Mouse (Mus musculus): ENCODE measurements around the gene Brpf3. TPM values are rescaled to one million over a fixed set of nuclear protein-coding genes. Genes with fewer than 3 reads are reported as not detected.

The Brpf3 gene
- 45.2 and 45.6 TPM in 2 replicates for polyA plus RNA-seq (2012; rRNA removed)

DNA sequence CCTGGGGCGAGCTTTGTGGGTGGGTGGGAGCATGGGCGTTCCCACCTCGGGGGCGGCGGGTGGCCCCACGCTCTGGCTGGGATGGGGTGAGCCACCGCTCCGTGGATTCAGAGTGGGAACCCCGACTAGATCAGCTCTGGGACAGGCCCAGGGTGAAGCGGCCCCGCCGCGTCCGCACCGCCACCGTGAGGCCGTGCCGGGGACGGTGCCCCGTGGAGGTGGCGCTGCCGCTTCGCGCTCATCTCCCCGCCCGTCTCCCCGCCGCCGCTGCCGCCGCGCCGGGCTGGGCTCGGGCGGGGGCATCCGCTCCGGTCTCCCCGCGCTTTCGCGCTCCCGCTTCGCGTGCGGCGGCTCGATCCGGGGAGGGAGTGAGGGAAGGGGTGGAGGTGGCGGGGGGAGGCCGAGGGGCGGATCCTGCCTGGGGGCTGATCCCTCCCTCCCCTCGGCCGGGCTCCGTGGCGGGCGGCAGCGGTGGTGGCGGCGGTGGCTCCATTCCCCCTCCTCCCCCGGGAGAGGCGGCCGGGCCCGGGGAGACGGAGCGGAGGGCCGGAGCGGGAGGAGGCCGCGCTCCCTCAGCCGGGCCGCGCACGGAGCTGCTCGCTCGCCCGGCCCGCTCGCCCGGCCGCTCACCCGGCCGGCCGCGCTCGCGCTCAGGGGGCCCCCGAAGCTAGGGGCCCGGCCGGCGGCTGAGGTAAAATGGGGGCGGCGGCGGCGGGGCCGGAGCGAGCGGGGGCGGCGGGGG is at the start of gene Brpf3:
Gene Brpf3 (plus strand): TSS at position 420 of the 742 bp plus-strand sequence.
- TF ChIP-seq CTCF (IDR thresholded peaks at IDR 0.05; ENCODE audit: extremely low read depth, insufficient read depth, low read length) (no peak), POLR2A (IDR thresholded peaks at IDR 0.05; ENCODE audit: extremely low read depth, insufficient read depth, low read length) (peak; percentile 27; the same call in 1 of the 2 replicates)

DNA sequence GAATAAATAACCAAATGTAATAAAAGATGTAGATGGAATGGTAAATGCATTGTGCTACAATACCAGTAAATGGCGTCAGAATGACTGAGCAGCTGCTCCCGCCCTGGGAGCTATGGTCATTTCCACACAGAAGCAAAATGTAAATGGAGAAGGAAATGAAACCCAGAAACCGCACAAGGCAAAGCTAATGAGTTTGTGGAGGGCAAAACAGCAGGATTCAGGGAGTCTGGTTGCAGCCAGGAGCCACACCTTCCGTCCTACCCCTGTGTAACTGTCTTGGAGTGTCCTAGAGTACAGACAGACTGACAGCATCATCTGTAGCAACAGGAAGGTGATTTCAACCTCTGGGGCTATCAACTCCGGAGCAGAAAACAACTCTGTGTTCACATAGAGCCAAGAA is 44.4 kb upstream of the Brpf3 start:
- TF ChIP-seq POLR2A (IDR thresholded peaks at IDR 0.05; ENCODE audit: extremely low read depth, insufficient read depth, low read length) (no peak), CTCF (IDR thresholded peaks at IDR 0.05; ENCODE audit: extremely low read depth, insufficient read depth, low read length) (no peak)
- Histone ChIP-seq H3K27ac (ENCODE audit: insufficient read depth, low read length) (no peak overlapping the region), H3K4me1 (ENCODE audit: control insufficient read depth, insufficient read depth, low read length) (no peaks in the 10 kb centered on the region)

More for the DNA sequence above, at the start of gene Brpf3:
- Histone ChIP-seq H3K4me1 (ENCODE audit: control insufficient read depth, insufficient read depth, low read length) (peaks cover 7% of the 10 kb centered on the region), H3K27ac (ENCODE audit: insufficient read depth, low read length) (peak within 1 kb of the TSS; percentile 97), H3K4me3 (ENCODE audit: insufficient read depth, low read length) (peak within 1 kb of the TSS; percentile 42)

DNA sequence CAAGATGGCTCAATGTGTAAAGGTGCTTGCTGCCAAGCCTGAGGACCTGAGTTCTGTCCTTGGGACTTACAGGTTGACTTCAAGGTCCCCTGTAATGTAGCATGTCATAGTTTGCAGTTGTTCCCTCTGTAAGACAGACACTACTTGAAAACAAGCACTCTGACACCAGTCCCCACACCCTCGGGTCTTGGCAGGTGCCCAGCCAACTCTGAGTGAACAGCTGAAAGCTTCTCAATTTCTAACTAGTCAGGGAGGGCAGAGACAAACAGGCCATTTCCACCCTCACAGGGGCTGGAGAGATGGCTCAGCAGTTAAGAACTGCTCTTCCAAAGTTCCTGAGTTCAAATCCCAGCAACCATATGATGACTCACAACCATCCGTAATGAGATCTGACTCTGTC is 43.4 kb upstream of the Brpf3 start:
- TF ChIP-seq POLR2A (IDR thresholded peaks at IDR 0.05; ENCODE audit: extremely low read depth, insufficient read depth, low read length) (no peak), CTCF (IDR thresholded peaks at IDR 0.05; ENCODE audit: extremely low read depth, insufficient read depth, low read length) (no peak)
- H3K27ac ChIP-seq (ENCODE audit: insufficient read depth, low read length), result no peak overlapping the region
- no peak overlapping the region for H3K4me3 ChIP-seq (ENCODE audit: insufficient read depth, low read length)
- no peaks in the 10 kb centered on the region for H3K4me1 ChIP-seq (ENCODE audit: control insufficient read depth, insufficient read depth, low read length)

More for the DNA sequence above, 44.4 kb upstream of the Brpf3 start:
- H3K4me3 ChIP-seq (ENCODE audit: insufficient read depth, low read length), result no peak overlapping the region

DNA sequence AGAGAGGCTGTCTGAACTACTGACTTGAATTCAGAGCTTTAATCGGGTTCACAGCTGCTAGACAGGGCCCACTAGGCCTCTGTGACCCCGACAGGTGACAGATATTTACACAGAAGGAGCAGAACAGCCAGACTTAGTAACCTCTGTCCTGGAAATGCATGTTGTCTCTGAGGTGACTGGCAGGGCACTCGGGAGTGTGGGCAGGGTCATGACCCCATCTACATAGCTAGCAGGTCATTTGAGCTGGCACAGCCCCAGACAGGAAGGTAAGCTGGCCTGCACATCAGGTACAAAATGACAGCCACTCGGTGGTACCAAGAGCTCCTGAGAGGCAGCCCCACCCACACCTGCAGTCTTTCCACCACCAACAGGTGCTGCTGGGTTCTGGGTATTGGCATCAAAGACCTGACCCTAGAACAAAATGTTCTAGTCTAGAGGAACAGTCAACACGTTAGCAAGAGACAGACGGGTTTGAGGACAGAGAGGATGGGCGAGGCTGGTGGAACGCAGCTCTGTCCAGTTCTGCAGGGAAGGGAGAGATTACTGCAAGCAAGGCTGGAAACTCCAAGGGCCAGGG is 40.1 kb upstream of the Brpf3 start:
- TF ChIP-seq POLR2A (IDR thresholded peaks at IDR 0.05; ENCODE audit: extremely low read depth, insufficient read depth, low read length) (no peak), CTCF (IDR thresholded peaks at IDR 0.05; ENCODE audit: extremely low read depth, insufficient read depth, low read length) (no peak)
- no peak overlapping the region for H3K27ac ChIP-seq (ENCODE audit: insufficient read depth, low read length)
- H3K4me3 ChIP-seq (ENCODE audit: insufficient read depth, low read length), result no peak overlapping the region
- no peaks in the 10 kb centered on the region for H3K4me1 ChIP-seq (ENCODE audit: control insufficient read depth, insufficient read depth, low read length)

DNA sequence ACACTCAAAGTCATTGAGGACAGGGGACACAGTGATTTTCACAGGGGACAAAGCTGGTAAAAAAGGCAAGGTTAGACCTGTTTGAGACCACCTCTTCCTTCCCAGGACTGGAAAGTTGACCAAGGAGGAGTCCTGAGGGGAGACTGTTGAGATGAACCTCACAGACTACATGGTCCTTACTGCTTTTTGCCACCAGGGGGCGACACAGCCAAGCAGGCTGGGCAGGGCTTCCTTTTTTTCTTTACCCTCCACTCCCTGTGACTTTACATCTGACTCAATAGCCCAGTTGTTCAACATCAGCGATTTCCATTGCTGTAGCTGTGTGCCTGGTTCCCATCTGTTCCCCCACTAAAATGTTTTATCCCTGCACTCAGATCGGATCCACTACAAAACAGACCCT is 39.0 kb upstream of the Brpf3 start:
- no peak overlapping the region for H3K27ac ChIP-seq (ENCODE audit: insufficient read depth, low read length)
- no peaks in the 10 kb centered on the region for H3K4me1 ChIP-seq (ENCODE audit: control insufficient read depth, insufficient read depth, low read length)
- H3K4me3 ChIP-seq (ENCODE audit: insufficient read depth, low read length), result no peak overlapping the region
- peak; percentile 94 for TF ChIP-seq CTCF (IDR thresholded peaks at IDR 0.05; ENCODE audit: extremely low read depth, insufficient read depth, low read length)
- TF ChIP-seq POLR2A (IDR thresholded peaks at IDR 0.05; ENCODE audit: extremely low read depth, insufficient read depth, low read length), result no peak

DNA sequence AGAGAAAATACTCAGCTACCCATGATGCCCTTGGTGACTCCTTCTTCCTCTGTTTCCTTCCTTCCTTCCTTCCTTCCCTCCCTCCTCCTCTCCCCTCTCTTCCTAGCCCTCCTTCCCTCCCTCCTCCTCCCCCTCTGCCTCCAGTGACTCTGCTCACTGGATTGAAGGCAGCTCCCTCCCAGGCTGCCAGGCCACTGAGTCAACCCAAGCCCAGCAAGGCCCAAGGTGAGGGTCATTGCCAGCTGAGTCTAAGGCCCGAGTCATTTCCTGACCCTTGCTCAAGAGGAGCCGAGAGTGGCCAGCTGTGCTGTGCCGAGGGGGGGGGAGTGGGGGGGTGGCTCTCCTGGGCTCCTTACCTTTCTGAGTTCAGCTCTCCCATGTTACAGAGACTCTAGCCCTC is 34.7 kb upstream of the Brpf3 start:
- Histone ChIP-seq H3K4me3 (ENCODE audit: insufficient read depth, low read length) (no peak overlapping the region), H3K4me1 (ENCODE audit: control insufficient read depth, insufficient read depth, low read length) (no peaks in the 10 kb centered on the region), H3K27ac (ENCODE audit: insufficient read depth, low read length) (no peak overlapping the region)
- no peak for TF ChIP-seq CTCF (IDR thresholded peaks at IDR 0.05; ENCODE audit: extremely low read depth, insufficient read depth, low read length)
- no peak for TF ChIP-seq POLR2A (IDR thresholded peaks at IDR 0.05; ENCODE audit: extremely low read depth, insufficient read depth, low read length)

DNA sequence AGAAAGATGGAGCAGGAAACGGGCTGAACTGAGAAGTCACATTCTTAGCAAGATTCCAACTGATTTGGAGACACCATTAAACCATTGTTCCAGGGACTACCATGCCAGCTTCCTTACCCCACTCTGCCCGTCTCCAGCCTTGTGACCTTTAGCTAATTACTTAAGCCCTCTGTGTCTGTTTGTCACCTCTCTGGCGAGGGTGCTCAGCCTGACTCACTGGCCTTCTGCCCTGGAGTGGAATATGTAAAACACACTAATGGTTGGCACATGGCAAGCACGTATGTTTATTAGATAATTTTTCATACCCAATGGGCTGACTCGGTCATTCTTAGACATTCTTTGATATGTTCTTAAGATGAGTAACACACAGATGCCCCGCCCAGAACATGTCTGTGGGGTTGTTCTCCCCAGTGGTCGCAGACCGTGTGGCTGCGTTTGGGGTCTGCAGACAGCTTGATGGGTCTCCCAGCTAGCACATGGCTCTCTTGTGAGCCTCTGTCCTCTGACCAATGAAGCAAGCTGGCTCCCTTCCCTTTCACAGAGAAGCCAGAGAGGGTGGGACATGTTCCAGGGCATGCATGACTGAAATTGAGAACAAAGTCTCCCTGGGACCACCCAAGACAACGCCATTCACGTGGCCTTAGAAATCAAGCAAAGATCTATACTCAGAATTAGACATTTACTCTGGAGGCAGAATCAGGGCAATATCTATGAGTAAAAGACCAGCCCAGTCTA is 33.9 kb upstream of the Brpf3 start:
- Histone ChIP-seq H3K4me3 (ENCODE audit: insufficient read depth, low read length) (no peak overlapping the region), H3K4me1 (ENCODE audit: control insufficient read depth, insufficient read depth, low read length) (no peaks in the 10 kb centered on the region), H3K27ac (ENCODE audit: insufficient read depth, low read length) (no peak overlapping the region)
- TF ChIP-seq POLR2A (IDR thresholded peaks at IDR 0.05; ENCODE audit: extremely low read depth, insufficient read depth, low read length) (no peak), CTCF (IDR thresholded peaks at IDR 0.05; ENCODE audit: extremely low read depth, insufficient read depth, low read length) (no peak)

DNA sequence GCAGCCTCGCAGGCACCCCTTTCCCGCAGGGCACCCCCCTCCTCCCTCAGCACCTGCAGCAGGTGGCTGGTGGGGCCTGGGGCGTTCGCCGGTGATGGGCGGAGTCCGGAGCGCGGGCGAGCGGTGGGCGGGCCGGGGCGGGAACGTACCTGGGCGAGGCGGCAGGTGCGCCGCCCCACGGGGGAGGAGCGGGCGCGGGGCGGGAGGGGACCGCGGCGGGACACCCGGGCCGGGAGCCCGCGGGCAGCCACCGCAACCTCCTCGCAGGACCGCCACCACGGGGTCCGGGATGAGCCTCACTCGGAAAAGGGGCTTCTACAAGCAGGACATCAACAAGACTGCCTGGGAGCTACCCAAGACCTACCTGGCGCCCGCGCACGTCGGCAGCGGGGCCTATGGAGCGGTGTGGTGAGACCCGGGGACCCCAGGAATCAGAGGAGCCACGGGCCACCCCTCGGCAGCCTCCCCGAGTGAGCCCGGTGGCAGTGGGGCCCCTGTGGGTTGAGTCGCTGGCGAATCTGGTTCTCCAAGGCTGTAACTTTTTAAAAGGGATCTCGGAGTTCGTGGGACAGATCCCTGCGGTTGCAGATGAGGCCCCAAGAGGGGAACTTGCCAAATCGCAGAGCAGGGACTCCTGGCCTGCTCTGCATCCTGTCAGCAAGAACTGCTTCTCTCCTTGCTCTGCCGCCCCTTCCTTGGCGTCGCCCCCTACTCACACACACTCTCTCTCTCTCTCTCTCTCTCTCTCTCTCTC is 31.6 kb upstream of the Brpf3 start, which contains the start of gene Mapk13:
Gene Mapk13 (plus strand): TSS at position 177 of the 754 bp plus-strand sequence.
- peak within 1 kb of the TSS; percentile 10; the same call in 1 of the 2 replicates for H3K4me3 ChIP-seq (ENCODE audit: insufficient read depth, low read length)
- TF ChIP-seq CTCF (IDR thresholded peaks at IDR 0.05; ENCODE audit: extremely low read depth, insufficient read depth, low read length) (no peak), POLR2A (IDR thresholded peaks at IDR 0.05; ENCODE audit: extremely low read depth, insufficient read depth, low read length) (no peak)
- H3K27ac ChIP-seq (ENCODE audit: insufficient read depth, low read length), result no peak within 1 kb of the TSS
- no peaks in the 10 kb centered on the region for H3K4me1 ChIP-seq (ENCODE audit: control insufficient read depth, insufficient read depth, low read length)

DNA sequence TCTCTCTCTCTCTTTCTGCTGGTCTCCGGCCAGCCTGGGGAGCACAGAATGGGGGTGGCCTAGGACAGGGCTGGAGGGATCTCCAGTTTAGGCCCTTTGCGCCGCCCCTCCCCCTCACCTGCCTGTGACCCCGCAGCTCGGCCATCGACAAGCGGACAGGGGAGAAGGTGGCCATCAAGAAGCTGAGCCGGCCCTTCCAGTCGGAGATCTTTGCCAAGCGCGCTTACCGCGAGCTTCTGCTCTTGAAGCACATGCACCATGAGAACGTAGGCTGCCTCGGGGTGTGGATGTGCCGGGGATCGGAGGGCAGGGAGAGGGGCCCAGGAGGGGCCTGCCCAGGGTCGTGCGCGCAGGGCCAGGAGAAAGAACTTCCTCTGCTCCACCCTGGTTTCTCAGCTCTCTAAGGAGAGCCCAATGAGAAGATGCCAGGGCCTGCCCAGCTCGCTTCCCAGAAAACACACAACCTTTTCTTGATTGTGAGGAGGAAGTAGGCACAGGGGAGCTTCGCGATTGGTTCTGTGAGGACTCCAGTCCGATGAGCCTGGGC is 30.9 kb upstream of the Brpf3 start:
- Histone ChIP-seq H3K4me3 (ENCODE audit: insufficient read depth, low read length) (peak overlapping the region; percentile 10; the same call in 1 of the 2 replicates), H3K4me1 (ENCODE audit: control insufficient read depth, insufficient read depth, low read length) (no peaks in the 10 kb centered on the region), H3K27ac (ENCODE audit: insufficient read depth, low read length) (no peak overlapping the region)
- no peak for TF ChIP-seq POLR2A (IDR thresholded peaks at IDR 0.05; ENCODE audit: extremely low read depth, insufficient read depth, low read length)
- TF ChIP-seq CTCF (IDR thresholded peaks at IDR 0.05; ENCODE audit: extremely low read depth, insufficient read depth, low read length), result no peak

Data from cortical plate, adult 2 months (tissue).